Mouse (Mus musculus): ENCODE data around the gene AI481877. TPM values are rescaled to one million over a fixed set of nuclear protein-coding genes. Genes with fewer than 3 reads are reported as not detected.

Gene AI481877
- polyA plus RNA-seq, 1 experiment from 2014 or later: not detected

DNA sequence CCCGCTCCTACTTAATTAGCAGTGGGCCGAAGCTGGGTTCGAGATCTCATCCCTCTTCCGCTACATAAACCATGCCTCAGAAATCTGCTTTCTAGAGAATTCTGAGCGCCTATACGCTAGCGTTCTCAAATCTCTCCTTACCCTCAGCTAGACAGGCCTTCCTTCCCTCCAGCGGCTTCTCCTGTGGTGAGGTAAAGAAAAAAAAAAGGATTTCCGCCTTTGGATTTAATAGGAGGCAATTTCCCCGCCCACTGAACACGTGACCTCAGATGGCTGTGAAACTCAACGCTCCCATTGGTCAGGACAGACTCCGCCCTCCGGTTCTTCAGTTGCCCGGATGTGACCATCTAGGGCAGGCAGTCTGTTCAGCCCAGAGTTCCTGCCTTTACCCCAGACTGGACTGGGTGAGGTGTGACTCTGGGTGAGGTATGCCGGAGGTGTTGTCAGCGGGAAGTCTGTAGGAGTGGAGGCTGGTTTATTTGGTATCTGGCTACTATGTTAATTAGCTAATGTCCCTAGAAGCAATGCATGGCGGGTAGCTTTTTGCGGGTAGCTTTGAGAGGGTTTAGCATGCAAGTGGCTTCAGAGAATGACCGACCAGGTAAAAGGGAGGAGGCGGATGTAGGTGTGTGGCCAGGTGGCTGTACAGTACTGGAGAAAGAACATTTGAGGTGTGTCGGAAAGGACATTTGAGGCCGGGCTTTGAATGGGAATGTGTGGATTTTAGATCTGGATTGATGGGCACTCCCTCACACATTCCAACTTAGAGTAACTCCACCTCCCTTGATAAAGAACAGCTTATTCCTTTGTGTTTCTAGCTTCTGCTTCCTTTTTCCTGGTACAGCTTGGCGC, 20.9 kb downstream of the AI481877 start:
- WGBS: 95% methylated on average over 24 of the region's 24 CpGs

DNA sequence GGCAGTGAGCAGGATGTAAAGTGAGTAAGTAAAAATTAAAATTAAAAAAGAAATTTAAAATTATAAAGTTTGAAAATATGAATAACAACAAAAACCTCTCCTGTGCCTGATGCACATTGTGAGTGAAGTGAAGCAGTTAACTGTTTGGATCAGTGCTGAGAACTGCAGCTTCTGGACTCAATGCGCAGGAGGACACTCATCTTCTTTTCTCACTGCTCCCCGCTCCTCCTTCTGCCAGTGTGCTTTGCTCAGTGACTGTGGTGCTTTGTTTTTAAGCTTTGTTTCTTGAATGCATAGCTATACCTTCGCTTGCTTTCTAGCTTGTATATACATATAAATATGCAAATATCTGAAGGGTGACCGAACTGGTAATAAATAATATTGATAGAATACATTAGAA, 30.1 kb downstream of the AI481877 start:
- H3K9me3 ChIP-seq: no peaks in the 10 kb centered on the region
- no peak overlapping the region for H3K9ac ChIP-seq
- no peaks in the 10 kb centered on the region for H3K36me3 ChIP-seq
- H3K27me3 ChIP-seq: no peaks in the 10 kb centered on the region
- no peak overlapping the region for H3K4me3 ChIP-seq
- H3K27ac ChIP-seq: no peak overlapping the region
- no peaks in the 10 kb centered on the region for H3K4me1 ChIP-seq
- ATAC-seq (ENCODE audit: insufficient number of reproducible peaks, insufficient read depth, low FRiP score, low TSS enrichment): no peak
- H3K4me2 ChIP-seq (replicated peaks): no peak overlapping the region
- 90% methylated on average over 4 of the region's 4 CpGs for WGBS

More for the DNA sequence above, 20.9 kb downstream of the AI481877 start:
- no peak overlapping the region for H3K9ac ChIP-seq
- H3K4me3 ChIP-seq: no peak overlapping the region
- no peaks in the 10 kb centered on the region for H3K4me1 ChIP-seq
- no peaks in the 10 kb centered on the region for H3K27me3 ChIP-seq
- no peak overlapping the region for H3K27ac ChIP-seq
- no peak for ATAC-seq (ENCODE audit: insufficient number of reproducible peaks, insufficient read depth, low FRiP score, low TSS enrichment)
- H3K36me3 ChIP-seq: no peaks in the 10 kb centered on the region
- no peak overlapping the region for H3K4me2 ChIP-seq (replicated peaks)
- no peaks in the 10 kb centered on the region for H3K9me3 ChIP-seq

DNA sequence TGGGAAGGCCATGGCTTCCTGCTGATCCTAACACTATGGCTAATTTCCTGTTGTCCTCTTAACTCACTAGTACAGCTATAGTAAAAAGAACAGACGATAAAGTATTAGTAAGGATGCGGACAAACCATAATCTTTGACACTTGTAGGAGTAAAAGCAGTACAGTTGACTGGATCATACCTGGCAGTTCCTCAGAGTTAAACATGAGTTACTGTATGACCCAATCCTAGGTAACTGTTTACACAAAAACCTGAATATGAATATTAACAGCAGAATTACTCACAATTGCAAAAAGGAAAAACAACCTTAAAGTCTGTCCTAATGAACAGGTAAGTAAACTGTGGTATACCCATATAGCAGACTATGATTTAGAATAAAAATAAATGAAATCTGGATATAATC, 30.9 kb downstream of the AI481877 start:
- no peak overlapping the region for H3K4me2 ChIP-seq (replicated peaks)
- no peaks in the 10 kb centered on the region for H3K27me3 ChIP-seq
- H3K4me1 ChIP-seq: no peaks in the 10 kb centered on the region
- no peak overlapping the region for H3K9ac ChIP-seq
- H3K27ac ChIP-seq: no peak overlapping the region
- no peak for ATAC-seq (ENCODE audit: insufficient number of reproducible peaks, insufficient read depth, low FRiP score, low TSS enrichment)
- no peaks in the 10 kb centered on the region for H3K36me3 ChIP-seq
- 79% methylated on average over 2 of the region's 2 CpGs for WGBS
- no peaks in the 10 kb centered on the region for H3K9me3 ChIP-seq
- no peak overlapping the region for H3K4me3 ChIP-seq

DNA sequence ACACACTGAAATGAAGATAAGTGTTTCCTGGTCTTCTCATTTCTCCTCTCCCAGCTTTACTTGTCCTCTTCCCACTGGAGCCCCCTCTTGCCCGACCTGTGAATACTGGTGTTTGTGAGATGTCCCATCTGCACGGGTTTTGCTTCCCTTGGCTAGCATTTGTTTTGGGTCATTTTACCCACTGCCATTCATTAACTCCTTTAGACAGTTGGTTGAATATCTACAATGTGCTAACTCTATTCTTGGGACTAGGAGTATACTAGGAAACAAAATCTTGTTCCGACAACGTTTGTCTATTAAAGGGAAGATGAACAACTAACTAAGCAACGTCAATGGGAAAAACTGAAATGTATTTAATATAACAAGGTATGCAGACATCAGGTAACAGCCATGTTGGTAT, 32.1 kb downstream of the AI481877 start:
- no peak overlapping the region for H3K4me3 ChIP-seq
- H3K4me2 ChIP-seq (replicated peaks): no peak overlapping the region
- H3K9ac ChIP-seq: no peak overlapping the region
- no peaks in the 10 kb centered on the region for H3K4me1 ChIP-seq
- no peaks in the 10 kb centered on the region for H3K36me3 ChIP-seq
- no peak overlapping the region for H3K27ac ChIP-seq
- WGBS: 76% methylated on average over 5 of the region's 5 CpGs
- no peaks in the 10 kb centered on the region for H3K27me3 ChIP-seq
- H3K9me3 ChIP-seq: no peaks in the 10 kb centered on the region
- no peak for ATAC-seq (ENCODE audit: insufficient number of reproducible peaks, insufficient read depth, low FRiP score, low TSS enrichment)

DNA sequence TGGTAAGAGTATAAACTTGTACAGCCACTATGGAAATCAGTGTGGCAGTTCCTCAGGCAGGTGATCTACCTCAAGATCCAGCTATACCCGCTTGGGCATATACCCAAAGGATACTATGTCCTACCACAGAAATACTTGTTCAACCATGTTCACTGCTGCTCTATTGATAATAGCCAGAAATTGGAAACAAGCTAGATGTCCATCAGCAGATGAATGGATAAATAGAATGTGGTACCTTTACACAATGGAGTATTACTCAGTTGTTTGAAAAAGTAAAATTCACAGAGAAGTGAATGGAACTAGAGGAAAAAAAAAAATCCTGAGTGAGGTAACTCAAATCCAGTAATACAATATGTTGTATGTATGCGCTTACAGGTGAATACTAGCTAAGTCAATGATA, 34.6 kb downstream of the AI481877 start:
- no peak overlapping the region for H3K4me3 ChIP-seq
- no peaks in the 10 kb centered on the region for H3K9me3 ChIP-seq
- no peak for ATAC-seq (ENCODE audit: insufficient number of reproducible peaks, insufficient read depth, low FRiP score, low TSS enrichment)
- no peak overlapping the region for H3K27ac ChIP-seq
- no peak overlapping the region for H3K4me2 ChIP-seq (replicated peaks)
- H3K27me3 ChIP-seq: no peaks in the 10 kb centered on the region
- WGBS: 89% methylated on average over 2 of the region's 2 CpGs
- H3K4me1 ChIP-seq: no peaks in the 10 kb centered on the region
- H3K36me3 ChIP-seq: no peaks in the 10 kb centered on the region
- H3K9ac ChIP-seq: no peak overlapping the region

DNA sequence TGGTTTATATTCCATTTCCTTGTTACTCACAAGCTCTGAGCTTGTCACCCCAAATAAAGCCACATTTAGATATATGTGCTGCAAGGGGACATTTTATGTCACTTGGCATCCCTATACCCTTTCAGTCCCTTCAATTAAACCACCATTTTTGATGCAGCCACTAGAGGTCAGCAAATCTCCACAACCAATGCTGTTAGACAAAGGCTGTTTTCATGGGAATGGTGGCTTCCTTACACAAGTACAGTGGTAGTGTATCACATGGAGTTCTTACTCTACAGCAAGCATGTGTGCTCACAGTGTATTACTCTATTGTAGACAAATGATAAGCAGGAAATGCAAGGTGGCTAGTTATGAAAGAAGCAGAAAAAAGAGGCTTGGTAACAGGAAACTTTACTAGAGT, 42.4 kb downstream of the AI481877 start:
- H3K27ac ChIP-seq: no peak overlapping the region
- no peak overlapping the region for H3K4me2 ChIP-seq (replicated peaks)
- no peak overlapping the region for H3K9ac ChIP-seq
- H3K4me1 ChIP-seq: no peaks in the 10 kb centered on the region
- no peak overlapping the region for H3K4me3 ChIP-seq
- ATAC-seq (ENCODE audit: insufficient number of reproducible peaks, insufficient read depth, low FRiP score, low TSS enrichment): 0 out of 2 replicates have a peak, but pooled peaks have one; percentile 47
- H3K9me3 ChIP-seq: no peaks in the 10 kb centered on the region
- no peaks in the 10 kb centered on the region for H3K36me3 ChIP-seq
- H3K27me3 ChIP-seq: no peaks in the 10 kb centered on the region

DNA sequence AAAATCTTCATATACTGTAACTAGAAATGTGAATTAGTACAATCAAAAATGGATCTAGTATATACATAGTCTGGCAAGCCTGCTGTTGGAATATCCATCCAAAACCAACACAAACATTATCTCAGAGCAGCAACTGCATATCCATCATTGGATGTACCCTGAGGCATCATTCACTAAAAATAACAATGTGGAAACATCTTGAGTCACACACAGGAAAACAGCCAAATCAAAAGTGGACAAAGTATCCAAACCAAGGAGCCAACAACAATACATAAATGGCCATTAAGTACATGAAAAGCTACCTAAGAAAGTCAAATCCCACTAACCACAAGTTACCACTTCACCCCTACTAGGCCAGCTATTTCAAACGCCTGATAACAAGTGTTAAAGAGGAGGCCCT, 49.4 kb downstream of the AI481877 start:
- no peaks in the 10 kb centered on the region for H3K4me1 ChIP-seq
- H3K36me3 ChIP-seq: no peaks in the 10 kb centered on the region
- no peak overlapping the region for H3K4me3 ChIP-seq
- no peaks in the 10 kb centered on the region for H3K27me3 ChIP-seq
- WGBS: 47% methylated on average over 1 of the region's 1 CpGs
- no peaks in the 10 kb centered on the region for H3K9me3 ChIP-seq
- H3K9ac ChIP-seq: no peak overlapping the region
- no peak for ATAC-seq (ENCODE audit: insufficient number of reproducible peaks, insufficient read depth, low FRiP score, low TSS enrichment)
- no peak overlapping the region for H3K27ac ChIP-seq
- H3K4me2 ChIP-seq (replicated peaks): no peak overlapping the region

DNA sequence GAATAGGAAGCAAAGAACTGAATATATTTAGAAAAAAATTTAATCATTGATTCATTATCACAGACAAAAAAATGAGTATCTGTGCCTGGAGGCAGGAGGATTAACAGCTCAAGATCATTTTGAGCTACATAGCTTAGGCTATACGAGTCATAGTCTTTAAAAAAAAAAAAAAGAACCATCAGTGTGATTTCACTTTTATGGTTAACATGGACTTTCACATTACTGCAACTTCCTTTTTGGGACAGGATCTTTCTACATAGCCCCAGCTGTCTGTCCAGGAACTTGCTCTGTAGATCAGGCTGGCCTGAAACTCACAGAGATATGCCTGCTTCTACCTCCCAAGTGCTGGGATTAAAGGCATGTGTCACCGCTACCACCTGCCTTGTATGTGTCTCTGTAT, 55.4 kb downstream of the AI481877 start:
- 74% methylated on average over 2 of the region's 2 CpGs for WGBS
- H3K4me3 ChIP-seq: no peak overlapping the region
- no peak overlapping the region for H3K27ac ChIP-seq
- H3K4me2 ChIP-seq (replicated peaks): no peak overlapping the region
- no peaks in the 10 kb centered on the region for H3K36me3 ChIP-seq
- H3K9ac ChIP-seq: no peak overlapping the region
- H3K9me3 ChIP-seq: no peaks in the 10 kb centered on the region
- ATAC-seq (ENCODE audit: insufficient number of reproducible peaks, insufficient read depth, low FRiP score, low TSS enrichment): no peak
- H3K27me3 ChIP-seq: no peaks in the 10 kb centered on the region
- H3K4me1 ChIP-seq: no peaks in the 10 kb centered on the region

DNA sequence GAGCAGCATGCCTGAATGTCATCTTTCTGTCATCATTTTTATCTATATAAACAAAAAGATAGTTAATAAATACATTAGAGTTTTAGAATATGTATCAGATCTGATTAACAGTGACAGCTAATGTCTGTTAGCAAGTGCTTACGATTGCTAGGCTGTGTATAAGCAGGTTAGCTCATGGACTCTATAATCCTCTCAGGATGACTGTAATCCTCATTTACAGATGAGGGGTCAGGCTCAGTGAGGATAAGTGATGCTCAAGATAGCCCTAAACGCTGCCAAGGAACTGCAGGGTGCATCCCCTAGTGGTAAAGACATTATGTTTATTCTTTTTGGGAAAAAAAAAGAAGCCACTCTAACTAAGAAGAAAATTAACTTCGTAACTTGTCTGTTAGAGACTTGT, 69.5 kb downstream of the AI481877 start:
- no peak for ATAC-seq (ENCODE audit: insufficient number of reproducible peaks, insufficient read depth, low FRiP score, low TSS enrichment)
- Histone ChIP-seq H3K9ac (no peak overlapping the region), H3K9me3 (no peaks in the 10 kb centered on the region), H3K27ac (no peak overlapping the region), H3K4me3 (no peak overlapping the region), H3K4me2 (replicated peaks) (no peak overlapping the region), H3K36me3 (no peaks in the 10 kb centered on the region), H3K4me1 (no peaks in the 10 kb centered on the region), H3K27me3 (no peaks in the 10 kb centered on the region)
- 52% methylated on average over 3 of the region's 3 CpGs for WGBS

DNA sequence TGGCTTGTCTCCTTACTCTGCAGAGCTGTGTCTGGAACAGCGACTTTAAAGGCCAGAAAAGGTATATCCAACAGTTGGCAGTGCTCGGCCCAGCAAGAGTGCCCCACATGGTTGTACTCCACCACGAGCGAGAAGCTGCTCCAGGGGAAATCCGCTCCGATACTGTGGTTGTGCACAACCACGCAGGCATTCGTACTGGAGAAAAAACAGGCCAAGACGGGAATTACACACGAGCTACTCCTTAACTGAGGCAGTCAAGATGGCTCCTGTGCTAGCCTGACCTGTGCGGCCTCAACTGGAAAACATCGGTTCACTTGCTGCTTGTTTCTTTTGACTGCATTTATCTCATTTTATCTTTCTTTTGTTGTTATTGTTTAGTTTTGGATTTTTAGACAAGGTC, 76.3 kb downstream of the AI481877 start:
- Histone ChIP-seq H3K9me3 (no peaks in the 10 kb centered on the region), H3K4me2 (replicated peaks) (no peak overlapping the region), H3K4me3 (no peak overlapping the region), H3K4me1 (no peaks in the 10 kb centered on the region), H3K36me3 (no peaks in the 10 kb centered on the region), H3K27ac (no peak overlapping the region), H3K9ac (no peak overlapping the region), H3K27me3 (no peaks in the 10 kb centered on the region)
- ATAC-seq (ENCODE audit: insufficient number of reproducible peaks, insufficient read depth, low FRiP score, low TSS enrichment): no peak
- WGBS: 68% methylated on average over 12 of the region's 12 CpGs

DNA sequence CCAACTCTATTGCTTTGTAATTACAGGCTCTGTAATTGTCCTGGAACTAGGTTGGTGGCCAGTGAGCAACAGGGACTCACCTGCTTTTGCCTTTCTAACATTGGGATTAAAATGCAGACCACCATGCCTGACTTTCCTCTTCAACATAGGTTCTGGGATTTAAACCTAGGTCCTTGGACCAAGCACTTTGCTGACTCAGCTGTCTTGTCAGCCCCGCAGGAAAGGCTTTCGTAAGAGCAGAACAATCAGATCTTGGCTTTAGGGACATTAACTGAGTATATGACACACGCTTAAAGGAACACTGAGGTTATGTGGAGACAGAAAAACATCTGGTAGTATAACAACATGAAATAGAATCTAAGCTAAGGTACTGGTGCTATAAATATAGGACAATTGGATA, 80.9 kb downstream of the AI481877 start:
- 82% methylated on average over 3 of the region's 3 CpGs for WGBS
- no peak overlapping the region for H3K9ac ChIP-seq
- no peak overlapping the region for H3K27ac ChIP-seq
- H3K36me3 ChIP-seq: no peaks in the 10 kb centered on the region
- no peaks in the 10 kb centered on the region for H3K9me3 ChIP-seq
- H3K4me1 ChIP-seq: no peaks in the 10 kb centered on the region
- no peak for ATAC-seq (ENCODE audit: insufficient number of reproducible peaks, insufficient read depth, low FRiP score, low TSS enrichment)
- H3K4me2 ChIP-seq (replicated peaks): no peak overlapping the region
- no peak overlapping the region for H3K4me3 ChIP-seq
- H3K27me3 ChIP-seq: no peaks in the 10 kb centered on the region

DNA sequence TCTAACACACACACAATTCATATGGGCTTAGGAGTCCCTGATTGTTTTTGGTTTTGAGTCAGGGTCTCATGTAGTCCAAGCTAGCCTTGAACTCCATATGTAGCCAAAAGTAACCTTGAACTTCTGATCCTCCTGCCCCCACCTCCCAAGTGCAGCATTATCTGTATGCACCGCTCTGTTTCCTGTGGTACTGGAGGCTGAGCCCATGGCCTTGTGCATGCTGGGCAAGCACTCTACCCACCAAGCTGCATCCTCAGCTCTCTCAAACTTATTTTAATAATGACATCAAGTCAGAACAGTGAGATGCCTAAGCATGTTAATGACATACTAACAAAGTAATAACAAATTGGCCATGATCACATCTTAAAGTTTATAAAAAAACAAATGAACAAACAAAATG, 87.7 kb downstream of the AI481877 start:
- no peaks in the 10 kb centered on the region for H3K36me3 ChIP-seq
- no peak overlapping the region for H3K4me3 ChIP-seq
- no peak overlapping the region for H3K9ac ChIP-seq
- no peaks in the 10 kb centered on the region for H3K9me3 ChIP-seq
- H3K27me3 ChIP-seq: no peaks in the 10 kb centered on the region
- WGBS: 87% methylated on average over 1 of the region's 1 CpGs
- no peak overlapping the region for H3K27ac ChIP-seq
- no peak for ATAC-seq (ENCODE audit: insufficient number of reproducible peaks, insufficient read depth, low FRiP score, low TSS enrichment)
- no peaks in the 10 kb centered on the region for H3K4me1 ChIP-seq
- H3K4me2 ChIP-seq (replicated peaks): no peak overlapping the region

Measured in embryonic facial prominence, embryonic 12.5 days (tissue).